Mouse (Mus musculus): ENCODE measurements at regions not wholly inside any gene's neighbourhood (a gene's known extent, or its start where the extent isn't known, plus 50 kb on each side); places are given as distances from the start of the nearest gene placed in this dataset.

- H3K4me1 ChIP-seq, result no peaks in the 10 kb centered on the region; the same call in 1 of the 2 replicates
- H3K9me3 ChIP-seq, result 0 out of 2 replicates have a peak, but pooled peaks cover 4% of the 10 kb centered on the region
- TF ChIP-seq GATA1 (IDR thresholded peaks at IDR 0.05; ENCODE audit: borderline replicate concordance, low read length), result no peak
- TF ChIP-seq FLI1 (IDR thresholded peaks at IDR 0.05; ENCODE audit: low read length), result no peak
These were observed 419.1 kb downstream of the Fut8 start for GRCm38 (mm10) chr12:77657060-77657459.

DNA sequence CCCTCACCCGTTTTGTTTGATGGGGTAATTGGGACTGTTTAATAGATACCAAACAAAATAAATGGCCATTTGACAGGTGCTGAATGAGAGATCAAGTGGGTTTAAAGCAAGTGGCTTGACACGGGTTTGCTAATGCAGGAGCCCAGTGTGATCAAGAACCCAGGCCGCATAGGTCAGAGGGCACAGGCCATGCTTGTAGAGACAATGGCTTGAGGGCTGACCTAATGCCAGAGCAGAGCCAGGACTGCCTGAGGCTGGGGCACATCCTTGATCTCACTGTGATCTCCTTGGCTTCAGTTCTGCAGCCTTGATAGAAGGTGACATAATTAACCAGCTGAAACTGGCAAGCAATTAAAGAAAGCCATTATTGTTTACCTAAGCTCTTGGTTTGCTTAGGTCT is 420.0 kb downstream of the Fut8 start:
- H3K9me3 ChIP-seq, result 0 out of 2 replicates have a peak, but pooled peaks cover 4% of the 10 kb centered on the region
- H3K27me3 ChIP-seq (replicated peaks), result peaks cover 10% of the 10 kb centered on the region
- H3K4me3 ChIP-seq (replicated peaks), result no peak overlapping the region
- no peak for TF ChIP-seq GATA1 (IDR thresholded peaks at IDR 0.05; ENCODE audit: borderline replicate concordance, low read length)
- TF ChIP-seq FLI1 (IDR thresholded peaks at IDR 0.05; ENCODE audit: low read length), result no peak
- no peaks in the 10 kb centered on the region; the same call in 1 of the 2 replicates for H3K4me1 ChIP-seq
- H3K36me3 ChIP-seq (replicated peaks; ENCODE audit: low read length), result no peaks in the 10 kb centered on the region

More at GRCm38 (mm10) chr12:77657060-77657459, 419.1 kb downstream of the Fut8 start:
- no peak overlapping the region for H3K4me3 ChIP-seq (replicated peaks)
- H3K36me3 ChIP-seq (replicated peaks; ENCODE audit: low read length), result no peaks in the 10 kb centered on the region
- peaks cover 12% of the 10 kb centered on the region for H3K27me3 ChIP-seq (replicated peaks)

- Histone ChIP-seq H3K27me3 (replicated peaks) (peaks cover 22% of the 10 kb centered on the region), H3K4me1 (no peaks in the 10 kb centered on the region; the same call in 1 of the 2 replicates), H3K9me3 (no peaks in the 10 kb centered on the region), H3K4me3 (replicated peaks) (no peak overlapping the region), H3K36me3 (replicated peaks; ENCODE audit: low read length) (no peaks in the 10 kb centered on the region)
- no peak for TF ChIP-seq GATA1 (IDR thresholded peaks at IDR 0.05; ENCODE audit: borderline replicate concordance, low read length)
- TF ChIP-seq FLI1 (IDR thresholded peaks at IDR 0.05; ENCODE audit: low read length), result no peak
These were observed 425.3 kb downstream of the Fut8 start for GRCm38 (mm10) chr12:77663180-77663579.

- TF ChIP-seq GATA1 (IDR thresholded peaks at IDR 0.05; ENCODE audit: borderline replicate concordance, low read length) (no peak), FLI1 (IDR thresholded peaks at IDR 0.05; ENCODE audit: low read length) (no peak)
- Histone ChIP-seq H3K9me3 (no peaks in the 10 kb centered on the region), H3K36me3 (replicated peaks; ENCODE audit: low read length) (no peaks in the 10 kb centered on the region), H3K27me3 (replicated peaks) (peaks cover 22% of the 10 kb centered on the region), H3K4me3 (replicated peaks) (no peak overlapping the region), H3K4me1 (no peaks in the 10 kb centered on the region; the same call in 1 of the 2 replicates)
These were observed 425.9 kb downstream of the Fut8 start for GRCm38 (mm10) chr12:77663665-77664374.

DNA sequence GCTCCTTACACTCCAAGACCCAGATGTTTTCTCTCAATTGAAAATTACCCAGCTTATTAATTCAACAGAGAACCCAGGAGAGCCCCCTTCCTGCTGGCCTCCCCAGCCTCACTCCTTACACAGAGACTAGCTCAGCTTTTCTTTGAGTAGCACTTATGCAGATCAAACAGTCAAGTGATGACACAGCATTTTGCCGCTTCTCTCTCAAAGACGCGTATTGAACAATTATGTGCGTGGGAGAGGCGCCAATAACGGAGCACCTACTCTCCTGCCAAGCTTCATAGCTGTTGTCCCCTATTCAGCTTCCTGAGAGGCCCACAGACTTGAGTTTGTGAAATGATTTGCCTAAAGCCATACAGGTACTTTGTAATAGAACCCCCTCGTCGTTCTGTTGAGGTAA is 428.5 kb downstream of the Fut8 start:
- H3K27me3 ChIP-seq (replicated peaks), result peaks cover 24% of the 10 kb centered on the region
- TF ChIP-seq GATA1 (IDR thresholded peaks at IDR 0.05; ENCODE audit: borderline replicate concordance, low read length) (no peak), FLI1 (IDR thresholded peaks at IDR 0.05; ENCODE audit: low read length) (no peak)
- no peak overlapping the region for H3K4me3 ChIP-seq (replicated peaks)
- H3K4me1 ChIP-seq, result no peaks in the 10 kb centered on the region; the same call in 1 of the 2 replicates
- H3K36me3 ChIP-seq (replicated peaks; ENCODE audit: low read length), result no peaks in the 10 kb centered on the region
- no peaks in the 10 kb centered on the region for H3K9me3 ChIP-seq

DNA sequence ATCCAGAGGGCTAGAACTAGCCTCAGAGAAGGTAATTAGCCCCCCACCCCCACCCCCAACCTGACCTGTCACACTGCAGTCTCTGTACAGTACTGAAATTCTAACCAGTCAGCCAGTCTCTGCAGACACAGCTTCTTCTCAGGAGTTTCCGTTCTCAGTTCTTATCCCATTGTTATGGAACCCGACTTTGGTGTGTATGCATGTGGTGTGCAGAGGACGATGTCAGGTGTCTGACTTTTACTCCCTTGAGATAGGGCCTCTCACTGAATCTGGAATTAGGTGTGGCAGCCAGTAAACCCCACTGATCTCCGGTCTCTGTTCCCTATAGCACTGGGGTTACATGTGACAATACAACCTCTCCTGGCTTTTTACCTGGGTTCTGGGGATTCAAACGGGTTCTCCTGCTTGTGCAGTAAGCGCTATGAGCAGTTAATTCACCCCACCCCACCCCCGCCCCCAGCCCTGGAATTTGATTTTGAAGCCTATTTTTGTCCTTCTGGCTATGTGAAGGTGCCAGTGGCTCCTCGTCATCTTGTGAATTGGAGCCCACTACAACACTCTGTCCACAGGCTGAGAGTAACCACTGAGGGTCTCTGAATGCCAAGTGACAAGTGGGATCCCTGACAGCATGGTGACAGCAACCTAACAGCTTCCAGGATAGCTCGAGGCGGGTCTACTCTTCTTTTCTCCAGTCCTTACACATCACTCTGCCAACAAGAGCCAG is 429.4 kb downstream of the Fut8 start:
- no peak overlapping the region for H3K4me3 ChIP-seq (replicated peaks)
- H3K4me1 ChIP-seq, result no peaks in the 10 kb centered on the region; the same call in 1 of the 2 replicates
- TF ChIP-seq FLI1 (IDR thresholded peaks at IDR 0.05; ENCODE audit: low read length) (no peak), GATA1 (IDR thresholded peaks at IDR 0.05; ENCODE audit: borderline replicate concordance, low read length) (no peak)
- no peaks in the 10 kb centered on the region for H3K9me3 ChIP-seq
- peaks cover 23% of the 10 kb centered on the region for H3K27me3 ChIP-seq (replicated peaks)
- no peaks in the 10 kb centered on the region for H3K36me3 ChIP-seq (replicated peaks; ENCODE audit: low read length)

GRCm38 (mm10) chr12:77667875-77668204 is 429.9 kb downstream of the Fut8 start:
- no peaks in the 10 kb centered on the region for H3K36me3 ChIP-seq (replicated peaks; ENCODE audit: low read length)
- no peak overlapping the region for H3K4me3 ChIP-seq (replicated peaks)
- no peaks in the 10 kb centered on the region for H3K9me3 ChIP-seq
- TF ChIP-seq GATA1 (IDR thresholded peaks at IDR 0.05; ENCODE audit: borderline replicate concordance, low read length), result no peak
- TF ChIP-seq FLI1 (IDR thresholded peaks at IDR 0.05; ENCODE audit: low read length), result no peak
- H3K4me1 ChIP-seq, result no peaks in the 10 kb centered on the region; the same call in 1 of the 2 replicates
- peaks cover 23% of the 10 kb centered on the region for H3K27me3 ChIP-seq (replicated peaks)

DNA sequence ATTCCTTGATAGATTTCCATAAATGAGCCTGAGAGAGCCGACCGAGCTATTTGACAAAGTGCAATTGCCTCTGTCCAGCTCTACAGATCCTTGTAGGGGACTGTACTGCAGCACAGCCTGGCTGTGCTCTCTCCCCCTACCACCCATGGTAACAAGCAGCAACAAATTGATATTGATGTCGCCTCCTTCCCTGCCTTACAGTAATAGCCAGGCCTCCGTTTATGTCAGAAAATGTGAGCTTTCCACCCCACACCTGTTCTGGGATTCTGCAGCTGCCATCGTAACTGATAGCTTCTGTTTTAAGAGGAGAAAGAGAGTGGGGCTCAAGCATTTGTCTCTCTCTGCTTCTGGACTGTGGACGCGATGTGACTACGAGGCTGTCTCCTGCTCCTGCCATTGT is 432.6 kb downstream of the Fut8 start:
- Histone ChIP-seq H3K4me1 (no peaks in the 10 kb centered on the region), H3K27me3 (replicated peaks) (peaks cover 16% of the 10 kb centered on the region), H3K9me3 (no peaks in the 10 kb centered on the region), H3K4me3 (replicated peaks) (no peak overlapping the region), H3K36me3 (replicated peaks; ENCODE audit: low read length) (no peaks in the 10 kb centered on the region)
- no peak for TF ChIP-seq GATA1 (IDR thresholded peaks at IDR 0.05; ENCODE audit: borderline replicate concordance, low read length)
- TF ChIP-seq FLI1 (IDR thresholded peaks at IDR 0.05; ENCODE audit: low read length), result no peak

GRCm38 (mm10) chr12:77674352-77674751 is 436.4 kb downstream of the Fut8 start:
- peaks cover 11% of the 10 kb centered on the region for H3K27me3 ChIP-seq (replicated peaks)
- no peaks in the 10 kb centered on the region for H3K9me3 ChIP-seq
- no peaks in the 10 kb centered on the region for H3K4me1 ChIP-seq
- H3K4me3 ChIP-seq (replicated peaks), result no peak overlapping the region
- TF ChIP-seq GATA1 (IDR thresholded peaks at IDR 0.05; ENCODE audit: borderline replicate concordance, low read length) (no peak), FLI1 (IDR thresholded peaks at IDR 0.05; ENCODE audit: low read length) (no peak)
- no peaks in the 10 kb centered on the region for H3K36me3 ChIP-seq (replicated peaks; ENCODE audit: low read length)

DNA sequence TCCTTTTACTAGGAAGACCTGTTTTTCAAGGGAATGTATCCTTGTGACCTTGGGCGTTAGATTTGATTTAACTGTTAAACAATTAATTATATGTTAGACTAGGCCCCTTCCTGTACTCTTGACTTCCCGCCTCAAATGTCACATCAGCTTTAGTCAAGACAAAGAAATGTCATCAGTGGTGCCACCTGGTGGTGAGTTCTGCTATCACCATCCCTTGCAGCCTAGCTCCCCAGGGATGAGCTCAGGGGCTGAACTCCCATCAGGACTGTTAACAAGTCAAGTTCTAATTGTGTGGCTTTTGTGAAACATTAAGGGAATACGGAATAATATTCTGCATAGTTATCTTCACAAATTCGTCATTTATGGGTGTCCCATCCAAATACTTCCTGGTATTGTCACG is 436.8 kb downstream of the Fut8 start:
- TF ChIP-seq FLI1 (IDR thresholded peaks at IDR 0.05; ENCODE audit: low read length), result no peak
- TF ChIP-seq GATA1 (IDR thresholded peaks at IDR 0.05; ENCODE audit: borderline replicate concordance, low read length), result no peak

More for the DNA sequence above, 436.8 kb downstream of the Fut8 start:
- Histone ChIP-seq H3K4me1 (no peaks in the 10 kb centered on the region), H3K36me3 (replicated peaks; ENCODE audit: low read length) (no peaks in the 10 kb centered on the region), H3K27me3 (replicated peaks) (peaks cover 11% of the 10 kb centered on the region), H3K4me3 (replicated peaks) (no peak overlapping the region), H3K9me3 (no peaks in the 10 kb centered on the region)

Data from megakaryocyte, embryonic 14.5 days (primary cell).